Mouse (Mus musculus): ENCODE data around the gene Prkca.

Prkca gene

GRCm38 (mm10) chr11:108160056-108160455, 183.7 kb downstream of the Prkca start:
- no peak for DNase-seq (ENCODE audit: low spot score)

- DNase-seq (ENCODE audit: low spot score), result no peak
Observed at GRCm38 (mm10) chr11:108158046-108158445, 185.7 kb downstream of the Prkca start.

- no peak for DNase-seq (ENCODE audit: low spot score)
Observed at GRCm38 (mm10) chr11:108157074-108157473, 186.7 kb downstream of the Prkca start.

- DNase-seq (ENCODE audit: low spot score), result no peak
Observed at GRCm38 (mm10) chr11:108156107-108156506, 187.6 kb downstream of the Prkca start.

- no peak for DNase-seq (ENCODE audit: low spot score)
Observed at GRCm38 (mm10) chr11:108155088-108155580, 188.6 kb downstream of the Prkca start.

- DNase-seq (ENCODE audit: low spot score), result no peak
Observed at GRCm38 (mm10) chr11:108153997-108154841, 189.5 kb downstream of the Prkca start.

- no peak for DNase-seq (ENCODE audit: low spot score)
Observed at GRCm38 (mm10) chr11:108152591-108152990, 191.1 kb downstream of the Prkca start.

- peak; percentile 64 for DNase-seq (ENCODE audit: low spot score)
Observed at GRCm38 (mm10) chr11:108150410-108150809, 193.3 kb downstream of the Prkca start.

GRCm38 (mm10) chr11:108149187-108149586, 194.5 kb downstream of the Prkca start:
- no peak for DNase-seq (ENCODE audit: low spot score)

GRCm38 (mm10) chr11:108148491-108148890, 195.2 kb downstream of the Prkca start:
- no peak for DNase-seq (ENCODE audit: low spot score)

GRCm38 (mm10) chr11:108145752-108146496, 197.8 kb downstream of the Prkca start:
- DNase-seq (ENCODE audit: low spot score), result no peak

GRCm38 (mm10) chr11:108145128-108145527, 198.6 kb downstream of the Prkca start:
- no peak for DNase-seq (ENCODE audit: low spot score)

GRCm38 (mm10) chr11:108143739-108144138, 200.0 kb downstream of the Prkca start:
- DNase-seq (ENCODE audit: low spot score), result no peak

GRCm38 (mm10) chr11:108140028-108140427, 203.7 kb downstream of the Prkca start:
- no peak for DNase-seq (ENCODE audit: low spot score)

- no peak for DNase-seq (ENCODE audit: low spot score)
Observed at GRCm38 (mm10) chr11:108136341-108136740, 207.4 kb downstream of the Prkca start.

- DNase-seq (ENCODE audit: low spot score), result peak; percentile 10
Observed at GRCm38 (mm10) chr11:108135407-108136159, 208.1 kb downstream of the Prkca start.

GRCm38 (mm10) chr11:108128593-108128992, 215.1 kb downstream of the Prkca start:
- DNase-seq (ENCODE audit: low spot score), result peak; percentile 75

- no peak for DNase-seq (ENCODE audit: low spot score)
Observed at GRCm38 (mm10) chr11:108127908-108128307, 215.8 kb downstream of the Prkca start.

GRCm38 (mm10) chr11:108122486-108122885, 221.2 kb downstream of the Prkca start:
- DNase-seq (ENCODE audit: low spot score), result no peak

GRCm38 (mm10) chr11:108120708-108121107, 223.0 kb downstream of the Prkca start:
- DNase-seq (ENCODE audit: low spot score), result no peak

- no peak for DNase-seq (ENCODE audit: low spot score)
Observed at GRCm38 (mm10) chr11:108119785-108120184, 223.9 kb downstream of the Prkca start.

- DNase-seq (ENCODE audit: low spot score), result no peak
Observed at GRCm38 (mm10) chr11:108118814-108119213, 224.9 kb downstream of the Prkca start.

Data from adipocyte (in vitro differentiated cells).